Mouse (Mus musculus) hindbrain, embryonic 12.5 days (tissue): Measurements from ENCODE around the gene Tmem119. TPM values are rescaled to one million over a fixed set of nuclear protein-coding genes. Genes with fewer than 3 reads are reported as not detected.

Experiments used
- ATAC-seq: fragments of 200-750 bp; cut with Nextera tagmentation; 2 replicates; pipeline ENCODE4 v1.8.0; 2017; ENCODE audit warnings: moderate TSS enrichment; ENCODE audit not compliant: low FRiP score
- H3K27ac ChIP-seq: fragments of 300-500 bp; sonication (generic); 2 replicates; pipeline ENCODE4 v1.5.1; 2016; ENCODE audit warnings: mild to moderate bottlenecking
- H3K27me3 ChIP-seq: fragments of 300-500 bp; sonication (generic); 2 replicates; pipeline ENCODE4 v1.6.1; 2016; ENCODE audit warnings: mild to moderate bottlenecking
- H3K36me3 ChIP-seq: fragments of 300-500 bp; sonication (generic); 2 replicates; pipeline ENCODE4 v1.6.1; 2016; ENCODE audit warnings: mild to moderate bottlenecking
- H3K4me1 ChIP-seq: fragments of 300-500 bp; sonication (generic); 2 replicates; pipeline ENCODE4 v1.6.1; 2016
- H3K4me2 ChIP-seq: fragments of 300-500 bp; sonication (generic); replicated peaks from 2 replicates; pipeline ENCODE4 v1.6.1; 2016; ENCODE audit warnings: mild to moderate bottlenecking
- H3K4me3 ChIP-seq: fragments of 300-500 bp; sonication (generic); 2 replicates; pipeline ENCODE4 v1.5.1; 2016; ENCODE audit warnings: mild to moderate bottlenecking
- H3K9ac ChIP-seq: fragments of 300-500 bp; sonication (generic); 2 replicates; pipeline ENCODE4 v1.6.1; 2016; ENCODE audit warnings: mild to moderate bottlenecking, moderate library complexity
- H3K9me3 ChIP-seq: fragments of 300-500 bp; sonication (generic); replicated peaks from 2 replicates; pipeline ENCODE4 v1.6.1; 2016; ENCODE audit warnings: mild to moderate bottlenecking
- WGBS: fragments of 180-500 bp; shearing (Covaris S2); methylation state at CpG from one replicate; pipeline ENCODE4 v1.1.7; 2016; 5-methylcytosine and 5-hydroxymethylcytosine counted together
- polyA plus RNA-seq: library from polyadenylated mRNA; unstranded; fragments of >200 nt; fragmentation: Nextera tagmentation; extraction: Ambion mirVana; gene quantifications from 2 replicates; pipeline ENCODE4 v1.2.1, GENCODE M21; 2016

Gene Tmem119
- polyA plus RNA-seq, 1 experiment from 2014 or later, result 41.0 TPM

DNA sequence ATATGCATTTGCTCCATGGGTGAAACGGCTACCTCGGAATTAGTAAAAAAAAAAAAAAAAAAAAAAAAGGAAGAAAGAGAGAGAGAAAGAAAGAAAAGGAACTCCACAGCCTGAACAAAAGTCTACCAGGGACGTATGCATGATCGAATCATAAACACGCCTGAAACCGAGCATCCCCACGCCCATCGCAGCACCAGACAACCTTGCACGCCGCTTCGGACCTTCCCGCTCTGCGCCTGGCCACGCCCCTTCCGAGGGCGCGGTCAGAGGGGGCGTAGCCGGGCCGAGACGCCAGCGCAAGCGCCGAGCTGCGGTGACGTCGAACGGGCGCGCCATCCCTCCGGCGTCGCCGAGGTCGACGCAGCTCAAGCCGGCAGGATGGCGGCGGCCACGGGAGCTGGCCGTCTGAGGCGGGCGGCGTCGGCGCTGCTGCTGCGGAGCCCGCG lies 27.8 kb downstream of the Tmem119 start, which contains the start of the genes Sart3 and Iscu:
TSS of gene Sart3 (minus strand) at position 61 of the 446 bp plus-strand sequence.
TSS of gene Iscu (plus strand) at position 299 of the 446 bp plus-strand sequence.
- Histone ChIP-seq H3K36me3 (peaks cover 51% of the 10 kb centered on the region), H3K4me2 (peak within 1 kb of the TSS; percentile 95), H3K9ac (peak within 1 kb of the TSS; percentile 95), H3K4me3 (peak within 1 kb of the TSS; percentile 93), H3K4me1 (peaks cover 28% of the 10 kb centered on the region), H3K27me3 (no peaks in the 10 kb centered on the region), H3K27ac (peak within 1 kb of the TSS; percentile 98), H3K9me3 (no peaks in the 10 kb centered on the region)
- ATAC-seq, result peak; percentile 85
- WGBS, result 0% methylated on average over 49 of the region's 49 CpGs

DNA sequence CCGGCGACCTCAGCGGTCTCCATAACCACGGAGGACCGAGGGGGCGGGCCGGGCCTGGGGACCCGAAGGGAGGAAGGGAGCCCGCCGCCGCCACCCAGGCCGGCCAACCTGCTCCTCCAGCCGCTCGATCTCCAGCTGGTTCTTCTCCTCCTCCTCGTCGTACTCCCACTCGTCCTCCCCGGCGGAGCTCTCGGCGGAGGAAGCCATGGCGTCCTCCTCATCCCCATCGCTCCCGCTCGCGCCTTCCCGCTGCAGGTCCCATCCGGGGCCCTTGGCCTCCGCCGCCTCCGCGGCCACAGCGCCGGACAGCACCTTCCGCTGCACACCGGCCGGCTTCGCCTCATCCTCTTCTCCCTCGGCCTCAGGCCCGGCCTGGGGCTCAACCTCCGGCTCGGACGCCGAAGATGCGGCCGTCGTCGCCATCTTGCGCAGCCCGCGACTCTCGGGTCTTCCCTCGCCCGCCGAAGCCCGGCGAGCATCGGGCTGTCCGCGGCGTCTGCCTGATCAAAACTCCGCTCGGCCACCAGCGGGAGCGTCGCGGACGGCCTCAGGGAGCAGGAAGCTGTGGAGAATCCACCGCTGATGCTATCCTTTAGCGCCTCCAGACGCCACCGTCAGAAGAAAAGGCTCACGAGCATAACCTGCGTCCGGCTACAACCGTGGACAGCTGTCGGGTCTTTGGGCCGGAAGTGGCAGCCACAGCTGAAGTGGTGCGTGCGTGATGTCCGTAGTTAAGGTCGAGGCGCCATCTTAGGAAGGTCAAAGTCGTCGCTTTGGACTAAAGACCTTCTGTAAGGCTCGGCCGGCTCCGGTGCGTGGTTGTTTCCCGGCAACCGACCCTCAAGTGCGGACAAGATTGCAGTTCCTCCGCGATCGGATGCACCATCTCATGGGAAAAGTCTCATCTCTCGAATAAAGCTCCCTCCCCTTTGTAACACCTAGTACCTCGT lies 28.8 kb downstream of the Tmem119 start:
- Histone ChIP-seq H3K36me3 (peaks cover 53% of the 10 kb centered on the region), H3K9ac (peak overlapping the region; percentile 95), H3K4me2 (peak overlapping the region; percentile 95), H3K4me1 (peaks cover 28% of the 10 kb centered on the region), H3K27ac (peak overlapping the region; percentile 98), H3K9me3 (no peaks in the 10 kb centered on the region), H3K4me3 (peak overlapping the region; percentile 93), H3K27me3 (no peaks in the 10 kb centered on the region)
- under 1% methylated on average over 88 of the region's 97 CpGs for WGBS
- ATAC-seq, result peak; percentile 78

DNA sequence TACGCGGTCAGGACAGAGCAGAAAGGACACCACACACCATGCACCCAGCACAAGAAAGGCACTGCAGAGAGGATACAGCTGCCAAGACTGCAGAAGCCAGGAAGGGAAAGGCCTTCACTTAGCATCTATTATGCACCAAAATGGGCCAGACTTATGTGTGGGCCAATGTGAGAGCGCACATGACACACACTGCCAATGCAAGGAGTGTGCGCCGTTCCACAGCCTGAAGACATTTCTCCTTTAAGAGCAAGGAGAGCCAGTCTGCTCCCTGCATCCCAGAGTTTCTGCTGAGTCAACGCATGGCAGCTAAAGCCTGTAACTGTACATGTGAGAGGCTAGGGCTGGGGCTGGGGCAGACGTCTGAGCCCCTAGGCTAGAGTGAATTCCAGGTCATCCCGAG lies 31.5 kb downstream of the Tmem119 start:
- ATAC-seq, result no peak
- no peak overlapping the region for H3K4me3 ChIP-seq
- H3K4me1 ChIP-seq, result peaks cover 26% of the 10 kb centered on the region
- H3K9ac ChIP-seq, result no peak overlapping the region
- 91% methylated on average over 8 of the region's 8 CpGs for WGBS
- peaks cover 45% of the 10 kb centered on the region for H3K36me3 ChIP-seq
- H3K27me3 ChIP-seq, result no peaks in the 10 kb centered on the region
- no peaks in the 10 kb centered on the region for H3K9me3 ChIP-seq
- no peak overlapping the region for H3K4me2 ChIP-seq
- H3K27ac ChIP-seq, result no peak overlapping the region

DNA sequence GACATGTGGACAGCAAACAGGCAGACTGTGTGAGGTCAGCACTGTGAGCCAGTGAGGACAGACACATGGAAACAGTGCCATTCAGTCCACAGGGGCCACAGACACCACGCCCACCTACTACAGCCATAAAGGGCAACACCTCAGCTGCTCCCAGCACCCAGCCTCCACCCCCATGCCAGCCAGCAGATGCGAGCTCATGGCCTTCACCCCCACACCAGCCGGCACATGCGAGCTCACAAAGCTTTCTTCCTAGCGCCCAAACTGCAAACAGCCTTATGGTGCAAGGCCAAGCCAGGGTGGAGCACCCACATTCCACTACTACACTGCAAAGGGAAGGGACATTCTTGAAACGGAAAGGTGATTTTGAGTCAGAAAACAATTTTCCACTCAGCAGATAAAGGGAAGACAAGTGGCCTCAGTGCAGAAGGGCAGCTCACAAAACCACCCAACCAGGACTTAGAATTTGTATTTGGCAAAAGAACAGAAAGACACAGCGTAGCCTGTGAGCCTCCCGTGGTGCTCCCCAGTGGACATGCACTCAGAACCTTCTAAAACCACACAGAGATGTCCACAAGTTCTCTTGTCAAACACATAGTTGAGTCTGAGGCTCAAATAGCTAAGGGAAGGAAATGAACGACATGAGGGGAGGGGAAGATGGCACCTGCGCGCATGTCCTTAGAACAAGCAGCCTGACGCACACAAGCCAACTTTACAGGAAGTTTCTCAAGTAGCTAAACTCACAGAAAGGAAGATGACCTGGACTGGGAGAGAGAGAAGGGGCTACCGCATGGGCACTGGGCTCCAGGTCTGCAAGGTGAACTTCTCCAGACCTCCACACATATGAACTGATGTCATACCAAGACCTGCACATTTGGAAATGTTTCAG lies 34.4 kb downstream of the Tmem119 start:
- no peak for ATAC-seq
- Histone ChIP-seq H3K27ac (no peak overlapping the region), H3K4me2 (no peak overlapping the region), H3K4me1 (peaks cover 17% of the 10 kb centered on the region), H3K36me3 (peaks cover 74% of the 10 kb centered on the region), H3K4me3 (no peak overlapping the region), H3K27me3 (no peaks in the 10 kb centered on the region), H3K9me3 (no peaks in the 10 kb centered on the region), H3K9ac (no peak overlapping the region)
- 92% methylated on average over 13 of the region's 13 CpGs for WGBS

DNA sequence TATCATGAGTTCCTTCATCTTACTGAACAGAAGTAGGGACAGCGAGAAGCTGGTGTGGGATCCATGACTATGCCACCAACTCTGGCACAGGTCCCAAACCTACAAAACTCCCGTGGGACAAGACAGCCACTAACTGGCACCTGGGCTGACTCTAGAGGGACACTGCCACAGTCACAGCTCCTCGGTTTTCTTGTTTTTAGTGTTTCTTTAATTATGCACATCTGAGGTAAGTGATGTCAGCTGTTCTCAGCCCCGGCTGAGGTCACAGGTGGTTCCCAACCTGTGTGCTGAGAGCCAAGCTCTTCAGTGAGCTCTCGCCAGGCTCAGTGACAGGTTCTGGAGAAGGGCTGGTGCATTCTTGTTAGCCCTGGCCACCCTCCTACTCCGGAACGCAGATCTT lies 35.9 kb downstream of the Tmem119 start:
- Histone ChIP-seq H3K9me3 (no peaks in the 10 kb centered on the region), H3K9ac (no peak overlapping the region), H3K4me1 (peaks cover 4% of the 10 kb centered on the region), H3K4me2 (no peak overlapping the region), H3K36me3 (peaks cover 88% of the 10 kb centered on the region), H3K4me3 (no peak overlapping the region), H3K27ac (no peak overlapping the region), H3K27me3 (no peaks in the 10 kb centered on the region)
- ATAC-seq, result no peak
- WGBS, result 94% methylated on average over 7 of the region's 7 CpGs

DNA sequence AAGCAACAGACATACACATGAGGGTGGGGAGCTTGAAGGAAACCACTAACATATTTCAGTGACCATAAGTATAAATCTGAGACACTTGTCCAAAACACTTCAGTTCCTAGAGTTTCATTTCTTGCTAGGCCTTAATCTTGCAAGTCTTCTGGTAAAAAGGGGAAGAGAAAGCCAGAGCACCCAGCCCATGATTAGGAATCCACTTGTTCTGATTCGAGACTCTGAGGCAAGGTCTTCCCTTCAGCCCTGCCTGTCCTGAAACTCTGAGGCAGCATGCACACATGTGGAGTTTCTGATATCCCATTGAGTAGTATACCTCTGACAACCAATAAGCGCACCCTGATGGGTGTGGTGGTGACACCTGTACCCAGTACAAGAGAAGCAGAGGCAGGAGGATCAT lies 38.7 kb downstream of the Tmem119 start:
- Histone ChIP-seq H3K9me3 (no peaks in the 10 kb centered on the region), H3K4me1 (no peaks in the 10 kb centered on the region), H3K4me2 (no peak overlapping the region), H3K36me3 (peaks cover 88% of the 10 kb centered on the region), H3K9ac (no peak overlapping the region), H3K27ac (no peak overlapping the region), H3K4me3 (no peak overlapping the region), H3K27me3 (no peaks in the 10 kb centered on the region)
- no peak for ATAC-seq
- WGBS, result 93% methylated on average over 2 of the region's 2 CpGs

DNA sequence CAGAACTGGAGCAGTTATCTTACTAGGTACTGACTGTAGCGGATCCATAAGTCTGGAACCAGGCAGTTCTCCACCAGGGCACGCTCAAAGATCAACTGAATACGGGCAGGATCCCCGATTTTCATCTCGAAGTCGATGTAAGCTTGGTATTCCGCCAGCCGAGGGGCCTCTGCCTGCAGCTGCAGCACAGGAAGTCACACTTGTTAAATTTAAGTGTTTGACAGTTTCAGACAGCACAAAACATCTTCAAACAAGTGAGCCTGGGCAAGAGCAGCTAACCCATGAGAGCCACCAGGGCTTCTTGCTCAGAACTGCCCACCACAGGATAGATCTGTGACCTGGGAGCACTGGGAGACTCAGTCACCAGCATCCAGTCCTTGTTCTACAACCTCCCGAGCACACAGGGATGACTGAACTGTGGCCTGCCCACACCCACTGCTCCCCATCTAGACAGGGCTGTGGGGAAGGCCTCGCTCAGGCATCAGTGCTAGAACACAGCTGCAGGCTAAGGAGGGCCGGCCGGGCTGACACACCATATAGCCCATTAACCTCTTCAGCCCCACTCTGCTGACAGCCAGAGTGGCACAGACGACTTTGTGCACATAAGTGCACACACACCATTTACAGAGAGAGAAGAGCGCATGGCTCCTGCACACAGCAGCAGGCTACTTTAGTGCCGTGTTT lies 44.8 kb downstream of the Tmem119 start:
- Histone ChIP-seq H3K9ac (no peak overlapping the region), H3K4me3 (no peak overlapping the region), H3K36me3 (peaks cover 100% of the 10 kb centered on the region), H3K9me3 (no peaks in the 10 kb centered on the region), H3K4me2 (no peak overlapping the region), H3K27ac (no peak overlapping the region), H3K27me3 (no peaks in the 10 kb centered on the region), H3K4me1 (no peaks in the 10 kb centered on the region)
- 91% methylated on average over 15 of the region's 15 CpGs for WGBS
- no peak for ATAC-seq

DNA sequence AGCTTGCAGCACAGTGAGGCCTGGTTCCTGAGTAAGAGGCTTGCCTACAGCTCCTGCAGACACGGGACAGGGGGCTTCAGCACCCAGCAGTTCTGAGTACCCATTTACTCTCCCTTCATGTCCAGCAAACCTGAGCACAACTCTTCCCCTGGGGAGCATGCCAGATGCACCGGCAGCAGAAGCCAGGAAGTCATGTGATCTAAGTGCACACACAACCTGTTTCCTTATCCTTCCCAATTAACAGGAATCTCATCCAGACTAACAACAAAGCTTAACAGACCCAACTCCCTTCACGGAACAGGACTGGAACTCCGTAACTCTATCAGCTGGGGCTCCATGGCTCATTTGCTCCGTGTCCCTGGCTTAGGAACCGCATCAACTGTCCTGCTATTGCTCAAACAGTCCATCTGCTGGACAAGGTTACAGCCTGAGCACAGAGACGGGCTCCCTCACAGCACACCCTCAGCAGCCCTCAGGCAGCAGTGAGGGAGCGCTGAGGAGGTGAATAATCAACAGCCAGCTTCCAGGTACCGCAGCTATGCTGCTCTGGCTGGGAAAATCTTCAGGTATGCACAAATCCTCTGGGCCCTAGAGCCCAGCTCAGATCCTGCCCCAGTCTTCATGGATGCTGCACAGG lies 48.7 kb downstream of the Tmem119 start:
- Histone ChIP-seq H3K27ac (no peak overlapping the region), H3K27me3 (no peaks in the 10 kb centered on the region), H3K9me3 (no peaks in the 10 kb centered on the region), H3K4me3 (no peak overlapping the region), H3K4me2 (no peak overlapping the region), H3K9ac (no peak overlapping the region), H3K36me3 (peaks cover 99% of the 10 kb centered on the region), H3K4me1 (no peaks in the 10 kb centered on the region)
- no peak for ATAC-seq
- 91% methylated on average over 9 of the region's 9 CpGs for WGBS

DNA sequence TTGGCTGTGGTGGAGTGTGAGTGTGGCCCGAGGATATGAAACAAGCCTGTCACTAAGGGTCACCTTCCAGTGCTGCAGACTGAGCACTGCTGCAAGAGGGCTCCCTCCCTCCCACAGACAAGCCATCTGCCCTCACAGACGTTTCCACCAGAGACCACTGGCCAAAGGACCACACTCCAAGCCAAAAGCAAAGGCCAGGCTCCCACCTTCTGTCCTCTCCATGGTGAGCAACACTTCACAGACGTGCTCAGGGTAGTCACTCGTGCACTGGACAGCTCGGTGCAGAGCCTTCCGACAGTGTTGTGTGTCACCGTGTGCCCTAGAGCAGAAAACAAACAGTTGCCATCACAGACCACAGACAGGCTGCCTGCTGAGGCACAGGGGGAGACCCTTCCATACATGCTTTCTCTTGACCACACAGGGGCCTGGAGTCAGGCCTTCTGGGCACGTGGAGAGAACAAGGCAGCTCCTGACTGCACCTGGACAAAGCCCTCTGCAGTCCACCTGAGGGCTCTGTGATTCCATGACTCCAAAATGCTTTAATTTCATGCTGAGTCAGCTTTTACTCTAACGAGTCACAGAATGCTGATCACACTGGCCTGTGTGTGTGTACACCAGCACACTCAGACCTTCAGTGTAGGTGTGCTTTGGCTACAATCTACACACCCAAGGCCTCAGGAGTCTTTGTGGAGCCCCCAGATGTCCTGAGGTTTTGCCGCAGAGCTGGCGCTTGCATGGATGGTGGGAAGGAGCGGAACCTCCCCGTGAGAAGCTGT lies 51.6 kb downstream of the Tmem119 start:
- WGBS, result 93% methylated on average over 13 of the region's 13 CpGs
- no peak overlapping the region for H3K4me3 ChIP-seq
- no peak overlapping the region for H3K9ac ChIP-seq

DNA sequence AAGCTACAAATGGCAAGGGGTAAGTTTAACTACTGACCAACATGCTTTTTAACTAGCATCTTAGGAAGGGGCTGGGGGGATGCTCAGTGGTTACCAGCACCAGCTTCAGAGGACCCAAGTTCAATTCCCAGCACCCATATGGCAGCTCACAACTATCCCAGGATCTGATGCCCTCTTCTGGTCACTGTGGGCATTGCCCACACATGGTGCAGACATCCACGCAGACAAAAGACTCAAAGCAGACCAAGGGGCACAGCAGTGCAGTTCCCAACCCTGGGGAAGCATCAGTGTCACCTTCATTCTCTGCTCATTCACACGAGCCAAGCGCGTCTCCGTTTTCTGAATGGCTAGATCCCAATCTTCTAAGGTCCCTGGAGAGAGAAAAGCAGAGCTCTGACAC lies 52.7 kb downstream of the Tmem119 start:
- H3K27ac ChIP-seq, result no peak overlapping the region
- 91% methylated on average over 5 of the region's 5 CpGs for WGBS
- 0 out of 2 replicates have a peak, but pooled peaks cover 4% of the 10 kb centered on the region for H3K9me3 ChIP-seq
- H3K27me3 ChIP-seq, result no peaks in the 10 kb centered on the region
- ATAC-seq, result no peak
- no peak overlapping the region for H3K4me3 ChIP-seq
- no peaks in the 10 kb centered on the region for H3K4me1 ChIP-seq
- peaks cover 99% of the 10 kb centered on the region for H3K36me3 ChIP-seq
- H3K4me2 ChIP-seq, result no peak overlapping the region
- H3K9ac ChIP-seq, result no peak overlapping the region

More for the DNA sequence above, 51.6 kb downstream of the Tmem119 start:
- H3K9me3 ChIP-seq, result 0 out of 2 replicates have a peak, but pooled peaks cover 4% of the 10 kb centered on the region
- no peaks in the 10 kb centered on the region for H3K27me3 ChIP-seq
- no peaks in the 10 kb centered on the region for H3K4me1 ChIP-seq
- H3K36me3 ChIP-seq, result peaks cover 99% of the 10 kb centered on the region
- H3K4me2 ChIP-seq, result no peak overlapping the region
- no peak for ATAC-seq
- no peak overlapping the region for H3K27ac ChIP-seq
